Mouse (Mus musculus): ENCODE measurements around the gene Tepsin. TPM values are rescaled to one million over a fixed set of nuclear protein-coding genes. Genes with fewer than 3 reads are reported as not detected.
A peak's percentile ranks its signal among the peaks of the same experiment; 100 is the strongest.

Gene Tepsin
- polyA plus RNA-seq, 1 experiment from 2014 or later, result 19.0 TPM

GRCm38 (mm10) chr11:120064668-120065040 lies 33.9 kb downstream of the Tepsin start:
- ATAC-seq (ENCODE audit: insufficient number of reproducible peaks, insufficient read depth, low FRiP score, low read depth), result no peak
- Histone ChIP-seq H3K27me3 (ENCODE audit: control insufficient read depth, insufficient read depth, low read length) (no peaks in the 10 kb centered on the region), H3K9me3 (ENCODE audit: control insufficient read depth, low read depth, low read length) (no peaks in the 10 kb centered on the region), H3K4me3 (ENCODE audit: low read depth, low read length) (no peak overlapping the region), H3K36me3 (ENCODE audit: control insufficient read depth, insufficient read depth, low read length) (peaks cover 19% of the 10 kb centered on the region), H3K27ac (ENCODE audit: low read length) (no peak overlapping the region), H3K9ac (replicated peaks; ENCODE audit: low read depth, low read length) (no peak overlapping the region), H3K4me2 (replicated peaks; ENCODE audit: low read depth, low read length) (no peak overlapping the region), H3K4me1 (ENCODE audit: control insufficient read depth, insufficient read depth, low read length) (0 out of 2 replicates have a peak, but pooled peaks cover 4% of the 10 kb centered on the region)
- WGBS, result 90% methylated on average over 11 of the region's 11 CpGs

- no peak overlapping the region for H3K9ac ChIP-seq (replicated peaks; ENCODE audit: low read depth, low read length)
- 89% methylated on average over 13 of the region's 13 CpGs for WGBS
- no peak for ATAC-seq (ENCODE audit: insufficient number of reproducible peaks, insufficient read depth, low FRiP score, low read depth)
- no peak overlapping the region for H3K4me3 ChIP-seq (ENCODE audit: low read depth, low read length)
- H3K4me1 ChIP-seq (ENCODE audit: control insufficient read depth, insufficient read depth, low read length), result no peaks in the 10 kb centered on the region
- peaks cover 19% of the 10 kb centered on the region for H3K36me3 ChIP-seq (ENCODE audit: control insufficient read depth, insufficient read depth, low read length)
- H3K27ac ChIP-seq (ENCODE audit: low read length), result no peak overlapping the region
- no peaks in the 10 kb centered on the region for H3K9me3 ChIP-seq (ENCODE audit: control insufficient read depth, low read depth, low read length)
- no peak overlapping the region for H3K4me2 ChIP-seq (replicated peaks; ENCODE audit: low read depth, low read length)
- H3K27me3 ChIP-seq (ENCODE audit: control insufficient read depth, insufficient read depth, low read length), result no peaks in the 10 kb centered on the region
Observed at GRCm38 (mm10) chr11:120064006-120064667, 34.4 kb downstream of the Tepsin start.

GRCm38 (mm10) chr11:120063326-120063725 lies 35.2 kb downstream of the Tepsin start:
- Histone ChIP-seq H3K4me3 (ENCODE audit: low read depth, low read length) (no peak overlapping the region), H3K4me2 (replicated peaks; ENCODE audit: low read depth, low read length) (no peak overlapping the region), H3K27me3 (ENCODE audit: control insufficient read depth, insufficient read depth, low read length) (no peaks in the 10 kb centered on the region), H3K36me3 (ENCODE audit: control insufficient read depth, insufficient read depth, low read length) (peaks cover 19% of the 10 kb centered on the region), H3K4me1 (ENCODE audit: control insufficient read depth, insufficient read depth, low read length) (no peaks in the 10 kb centered on the region), H3K27ac (ENCODE audit: low read length) (no peak overlapping the region), H3K9ac (replicated peaks; ENCODE audit: low read depth, low read length) (no peak overlapping the region), H3K9me3 (ENCODE audit: control insufficient read depth, low read depth, low read length) (no peaks in the 10 kb centered on the region)
- no peak for ATAC-seq (ENCODE audit: insufficient number of reproducible peaks, insufficient read depth, low FRiP score, low read depth)
- 81% methylated on average over 5 of the region's 5 CpGs for WGBS

GRCm38 (mm10) chr11:120060634-120061033 lies 37.9 kb downstream of the Tepsin start:
- ATAC-seq (ENCODE audit: insufficient number of reproducible peaks, insufficient read depth, low FRiP score, low read depth), result no peak
- Histone ChIP-seq H3K4me3 (ENCODE audit: low read depth, low read length) (no peak overlapping the region), H3K4me2 (replicated peaks; ENCODE audit: low read depth, low read length) (no peak overlapping the region), H3K9me3 (ENCODE audit: control insufficient read depth, low read depth, low read length) (no peaks in the 10 kb centered on the region), H3K36me3 (ENCODE audit: control insufficient read depth, insufficient read depth, low read length) (peaks cover 8% of the 10 kb centered on the region), H3K27ac (ENCODE audit: low read length) (no peak overlapping the region), H3K27me3 (ENCODE audit: control insufficient read depth, insufficient read depth, low read length) (no peaks in the 10 kb centered on the region), H3K4me1 (ENCODE audit: control insufficient read depth, insufficient read depth, low read length) (no peaks in the 10 kb centered on the region), H3K9ac (replicated peaks; ENCODE audit: low read depth, low read length) (no peak overlapping the region)
- WGBS, result 74% methylated on average over 8 of the region's 8 CpGs

GRCm38 (mm10) chr11:120055953-120056732 lies 42.4 kb downstream of the Tepsin start:
- Histone ChIP-seq H3K4me1 (ENCODE audit: control insufficient read depth, insufficient read depth, low read length) (peaks cover 5% of the 10 kb centered on the region), H3K36me3 (ENCODE audit: control insufficient read depth, insufficient read depth, low read length) (no peaks in the 10 kb centered on the region), H3K9me3 (ENCODE audit: control insufficient read depth, low read depth, low read length) (no peaks in the 10 kb centered on the region), H3K9ac (replicated peaks; ENCODE audit: low read depth, low read length) (no peak overlapping the region), H3K27me3 (ENCODE audit: control insufficient read depth, insufficient read depth, low read length) (no peaks in the 10 kb centered on the region), H3K4me2 (replicated peaks; ENCODE audit: low read depth, low read length) (no peak overlapping the region), H3K27ac (ENCODE audit: low read length) (no peak overlapping the region), H3K4me3 (ENCODE audit: low read depth, low read length) (no peak overlapping the region)
- ATAC-seq (ENCODE audit: insufficient number of reproducible peaks, insufficient read depth, low FRiP score, low read depth), result no peak
- 81% methylated on average over 12 of the region's 12 CpGs for WGBS

- no peaks in the 10 kb centered on the region for H3K9me3 ChIP-seq (ENCODE audit: control insufficient read depth, low read depth, low read length)
- H3K4me3 ChIP-seq (ENCODE audit: low read depth, low read length), result no peak overlapping the region
- H3K4me2 ChIP-seq (replicated peaks; ENCODE audit: low read depth, low read length), result no peak overlapping the region
- no peak overlapping the region for H3K27ac ChIP-seq (ENCODE audit: low read length)
- H3K36me3 ChIP-seq (ENCODE audit: control insufficient read depth, insufficient read depth, low read length), result no peaks in the 10 kb centered on the region
- peaks cover 5% of the 10 kb centered on the region for H3K4me1 ChIP-seq (ENCODE audit: control insufficient read depth, insufficient read depth, low read length)
- H3K27me3 ChIP-seq (ENCODE audit: control insufficient read depth, insufficient read depth, low read length), result no peaks in the 10 kb centered on the region
- WGBS, result 84% methylated on average over 4 of the region's 4 CpGs
- ATAC-seq (ENCODE audit: insufficient number of reproducible peaks, insufficient read depth, low FRiP score, low read depth), result no peak
- H3K9ac ChIP-seq (replicated peaks; ENCODE audit: low read depth, low read length), result no peak overlapping the region
Observed at GRCm38 (mm10) chr11:120053846-120054245, 44.7 kb downstream of the Tepsin start.

GRCm38 (mm10) chr11:120052274-120052673 lies 46.3 kb downstream of the Tepsin start:
- WGBS, result 51% methylated on average over 9 of the region's 9 CpGs
- Histone ChIP-seq H3K27ac (ENCODE audit: low read length) (no peak overlapping the region), H3K4me2 (replicated peaks; ENCODE audit: low read depth, low read length) (no peak overlapping the region), H3K4me3 (ENCODE audit: low read depth, low read length) (no peak overlapping the region), H3K36me3 (ENCODE audit: control insufficient read depth, insufficient read depth, low read length) (no peaks in the 10 kb centered on the region), H3K9ac (replicated peaks; ENCODE audit: low read depth, low read length) (no peak overlapping the region), H3K27me3 (ENCODE audit: control insufficient read depth, insufficient read depth, low read length) (peaks cover 9% of the 10 kb centered on the region; the same call in 1 of the 2 replicates), H3K4me1 (ENCODE audit: control insufficient read depth, insufficient read depth, low read length) (peaks cover 8% of the 10 kb centered on the region), H3K9me3 (ENCODE audit: control insufficient read depth, low read depth, low read length) (no peaks in the 10 kb centered on the region)
- no peak for ATAC-seq (ENCODE audit: insufficient number of reproducible peaks, insufficient read depth, low FRiP score, low read depth)

GRCm38 (mm10) chr11:120051124-120051811 lies 47.3 kb downstream of the Tepsin start:
- H3K36me3 ChIP-seq (ENCODE audit: control insufficient read depth, insufficient read depth, low read length), result no peaks in the 10 kb centered on the region
- H3K27me3 ChIP-seq (ENCODE audit: control insufficient read depth, insufficient read depth, low read length), result peaks cover 9% of the 10 kb centered on the region; the same call in 1 of the 2 replicates
- H3K27ac ChIP-seq (ENCODE audit: low read length), result no peak overlapping the region
- no peak overlapping the region for H3K4me3 ChIP-seq (ENCODE audit: low read depth, low read length)
- no peaks in the 10 kb centered on the region for H3K9me3 ChIP-seq (ENCODE audit: control insufficient read depth, low read depth, low read length)
- 48% methylated on average over 14 of the region's 14 CpGs for WGBS
- ATAC-seq (ENCODE audit: insufficient number of reproducible peaks, insufficient read depth, low FRiP score, low read depth), result peak; percentile 23; the same call in 1 of the 2 replicates
- peaks cover 9% of the 10 kb centered on the region for H3K4me1 ChIP-seq (ENCODE audit: control insufficient read depth, insufficient read depth, low read length)
- H3K9ac ChIP-seq (replicated peaks; ENCODE audit: low read depth, low read length), result no peak overlapping the region
- H3K4me2 ChIP-seq (replicated peaks; ENCODE audit: low read depth, low read length), result no peak overlapping the region
